ENCODE assay signal across 29 mouse cellular contexts in genomic region chr2:147047051-147047450, GRCm38 (mm10). TPM values are rescaled to one million over a fixed set of nuclear protein-coding genes. Genes with fewer than 3 reads are reported as not detected.
"Had no signal": no experiment of that assay in that cellular context is flagged by ENCODE, and none has a peak within 500 bp of the region (broad histone marks: within the 10 kb centered on the region; RNA-seq: fewer than 3 reads in every experiment).

No protein-coding gene starts in this region.

- H3K9me3 ChIP-seq: limb, embryonic 12.5 days; limb, embryonic 15.5 days; liver, embryonic 13.5 days; midbrain, embryonic 13.5 days; neural tube, embryonic 13.5 days; stomach, embryonic 15.5 days had no signal

- H3K4me2 ChIP-seq: limb, embryonic 12.5 days; limb, embryonic 15.5 days; liver, embryonic 13.5 days; midbrain, embryonic 13.5 days; neural tube, embryonic 13.5 days; stomach, embryonic 15.5 days had no signal

- H3K27me3 ChIP-seq: limb, embryonic 12.5 days; limb, embryonic 15.5 days; liver, embryonic 13.5 days; midbrain, embryonic 13.5 days; neural tube, embryonic 13.5 days; stomach, embryonic 15.5 days had no signal

- H3K4me3 ChIP-seq: limb, embryonic 12.5 days; limb, embryonic 15.5 days; liver, embryonic 13.5 days; midbrain, embryonic 13.5 days; myocyte; neural tube, embryonic 13.5 days; stomach, embryonic 15.5 days had no signal

- H3K9ac ChIP-seq: limb, embryonic 12.5 days; limb, embryonic 15.5 days; liver, embryonic 13.5 days; midbrain, embryonic 13.5 days; neural tube, embryonic 13.5 days; stomach, embryonic 15.5 days had no signal

- H3K4me1 ChIP-seq: limb, embryonic 12.5 days; limb, embryonic 15.5 days; liver, embryonic 13.5 days; midbrain, embryonic 13.5 days; neural tube, embryonic 13.5 days; stomach, embryonic 15.5 days had no signal

- DNase-seq: left cerebral cortex, postnatal 4 days; liver, embryonic 13.5 days; lung, adult 2 months; lung, postnatal 14 days; lung, postnatal 4 days; retina, postnatal 1 day; right cerebral cortex, postnatal 25 days; spleen, adult 18-20 months; thymus, postnatal 36 days had no signal

- H3K27ac ChIP-seq: limb, embryonic 12.5 days; limb, embryonic 15.5 days; liver, embryonic 13.5 days; midbrain, embryonic 13.5 days; neural tube, embryonic 13.5 days; stomach, embryonic 15.5 days had no signal

- ATAC-seq: intestine, postnatal 0 days; midbrain, embryonic 13.5 days; midbrain, embryonic 16.5 days had no signal

RNA-seq across cellular contexts. Expression of gene Nkx2-4, which starts 38.2 kb away (rescaled TPM):
- total RNA-seq: layer of hippocampus, adult 18-20 months; layer of hippocampus, postnatal 14 days; left cerebral cortex, adult 8-10 months; left cerebral cortex, postnatal 14 days; left cerebral cortex, postnatal 4 days; megakaryocyte progenitor cell, adult 5-6 weeks; megakaryocyte-erythroid progenitor cell, adult 5-6 weeks; monocyte, adult 5-6 weeks; neutrophil, adult 5-6 weeks had no signal
- polyA plus RNA-seq: intestine, embryonic 14.5 days; intestine, postnatal 0 days; limb, embryonic 12.5 days; limb, embryonic 15.5 days; liver, embryonic 13.5 days; liver, embryonic 16.5 days; lung, adult 2 months; lung, embryonic 16.5 days; myocyte; neural tube, embryonic 13.5 days; stomach, embryonic 15.5 days; urinary bladder, adult 2 months had no signal
